Mouse (Mus musculus) splenic B cell, adult 2 months (primary cell): ENCODE data around the gene H2afb1.
"Not testable (repeated sequence)": the region's sequence is repeated elsewhere in the genome, so short reads cannot be mapped to it uniquely, and the experiment has no call there.

ENCODE experiments used
- DNase-seq: peaks from one replicate; pipeline ENCODE4 v3.0.0-alpha.2; 2011; ENCODE audit warnings: low read depth, low spot score
- H3K27me3 ChIP-seq: 2 replicates; pipeline ENCODE4 v1.6.1; 2012; ENCODE audit warnings: mild to moderate bottlenecking, low read length, moderate library complexity, mixed read lengths; ENCODE audit not compliant: control insufficient read depth, poor library complexity, insufficient read depth, severe bottlenecking
- H3K36me3 ChIP-seq: 2 replicates; pipeline ENCODE4 v1.6.1; 2012; ENCODE audit warnings: mild to moderate bottlenecking, low read length, moderate library complexity, mixed read lengths; ENCODE audit not compliant: control insufficient read depth, poor library complexity, insufficient read depth, severe bottlenecking

The H2afb1 gene

GRCm38 (mm10) chrX:117014457-117014856 is at the start of gene H2afb1:
TSS of gene H2afb1 (plus strand) at chrX:117014757.
- DNase-seq, H3K27me3 ChIP-seq, H3K36me3 ChIP-seq: not testable (repeated sequence)

GRCm38 (mm10) chrX:117036085-117036484 is 21.5 kb downstream of the H2afb1 start:
- H3K36me3 ChIP-seq, result no peaks in the 10 kb centered on the region
- H3K27me3 ChIP-seq, result no peaks in the 10 kb centered on the region
- DNase-seq, result no peak
